Mouse (Mus musculus) small intestine, adult 2 months (tissue): ENCODE results near the gene Dhrs3. TPM values are rescaled to one million over a fixed set of nuclear protein-coding genes. Genes with fewer than 3 reads are reported as not detected.

Experiments used
- H3K27ac ChIP-seq: fragments of 200-500 bp; 2 replicates; pipeline ENCODE4 v1.5.1; 2012; ENCODE audit warnings: low read depth, low read length, control low read depth, inconsistent platforms; ENCODE audit not compliant: insufficient read depth
- H3K27me3 ChIP-seq: fragments of 200-500 bp; 2 replicates; pipeline ENCODE4 v1.6.1; 2012; ENCODE audit warnings: mild to moderate bottlenecking, moderate library complexity, low read length, inconsistent platforms; ENCODE audit not compliant: control insufficient read depth, insufficient read depth
- H3K36me3 ChIP-seq: fragments of 200-500 bp; 2 replicates; pipeline ENCODE4 v1.6.1; 2012; ENCODE audit warnings: mild to moderate bottlenecking, low read length, control low read depth, inconsistent platforms; ENCODE audit not compliant: control insufficient read depth, insufficient read depth
- H3K4me1 ChIP-seq: fragments of 200-500 bp; 2 replicates; pipeline ENCODE4 v1.6.1; 2012; ENCODE audit warnings: low read length, inconsistent platforms, mixed read lengths; ENCODE audit not compliant: control insufficient read depth, insufficient read depth, insufficient read length
- H3K4me3 ChIP-seq: fragments of 200-500 bp; 2 replicates; pipeline ENCODE4 v1.5.1; 2012; ENCODE audit warnings: low read depth, mild to moderate bottlenecking, control low read depth, inconsistent platforms, low read length, moderate library complexity
- CTCF ChIP-seq: fragments of 200-500 bp; IDR thresholded peaks from 2 replicates; pipeline ENCODE4 v1.5.1; 2012; ENCODE audit warnings: low read depth, mild to moderate bottlenecking, control low read depth, inconsistent platforms, low read length, moderate library complexity, mixed read lengths; ENCODE audit not compliant: insufficient replicate concordance, insufficient read length; ENCODE audit errors: extremely low read depth
- POLR2A ChIP-seq: fragments of 200-500 bp; IDR thresholded peaks from 2 replicates; pipeline ENCODE4 v1.6.1; 2012; ENCODE audit warnings: low read depth, mild to moderate bottlenecking, control low read depth, inconsistent platforms, low read length, moderate library complexity
- WGBS: fragments of 180-500 bp; shearing (Covaris S2); methylation state at CpG from one replicate; pipeline ENCODE4 v1.1.7; 2018; 5-methylcytosine and 5-hydroxymethylcytosine counted together
- polyA plus RNA-seq: library from polyadenylated mRNA; depleted of rRNA; stranded (reverse); fragments of >200 nt; gene quantifications from 2 replicates; pipeline ENCODE4 v1.2.3, GENCODE M21; 2012

The Dhrs3 gene
- polyA plus RNA-seq, 1 experiment: 71.2 TPM

DNA sequence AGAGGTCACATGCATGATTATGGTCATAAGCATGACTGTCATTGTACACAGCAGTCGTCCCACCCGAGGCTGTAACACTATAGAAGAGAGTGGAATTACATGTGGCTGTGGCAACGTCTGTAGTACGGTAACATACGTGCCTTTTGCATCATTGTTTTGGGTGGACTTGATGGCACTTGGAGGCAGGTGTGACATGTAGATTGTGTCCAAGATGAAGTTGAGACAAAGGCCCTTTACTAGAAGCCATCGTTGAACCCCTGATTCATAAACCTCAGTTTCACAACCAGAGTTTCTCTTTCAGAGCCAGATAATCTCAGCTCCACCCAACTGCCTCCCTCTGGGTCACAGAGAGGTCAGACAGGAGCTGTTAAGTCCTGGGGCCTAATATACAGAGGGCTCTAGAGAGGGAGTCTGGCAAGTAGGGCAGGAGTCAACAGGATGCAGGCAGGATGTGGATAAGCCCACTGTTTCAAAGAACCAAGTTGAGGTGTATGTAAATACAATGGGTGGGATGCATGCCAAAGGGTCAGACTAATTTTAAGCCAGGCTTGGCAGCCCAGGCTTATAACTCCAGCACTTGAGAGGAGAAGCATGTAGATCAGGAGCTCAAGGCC, 5.5 kb downstream of the Dhrs3 start:
- no peaks in the 10 kb centered on the region for H3K27me3 ChIP-seq
- TF ChIP-seq POLR2A: no peak
- TF ChIP-seq CTCF: no peak
- H3K4me1 ChIP-seq: peaks cover 70% of the 10 kb centered on the region
- no peak overlapping the region for H3K4me3 ChIP-seq
- peaks cover 2% of the 10 kb centered on the region; the same call in 1 of the 2 replicates for H3K36me3 ChIP-seq
- WGBS: 17% methylated on average over 6 of the region's 6 CpGs
- peak overlapping the region; percentile 97 for H3K27ac ChIP-seq

DNA sequence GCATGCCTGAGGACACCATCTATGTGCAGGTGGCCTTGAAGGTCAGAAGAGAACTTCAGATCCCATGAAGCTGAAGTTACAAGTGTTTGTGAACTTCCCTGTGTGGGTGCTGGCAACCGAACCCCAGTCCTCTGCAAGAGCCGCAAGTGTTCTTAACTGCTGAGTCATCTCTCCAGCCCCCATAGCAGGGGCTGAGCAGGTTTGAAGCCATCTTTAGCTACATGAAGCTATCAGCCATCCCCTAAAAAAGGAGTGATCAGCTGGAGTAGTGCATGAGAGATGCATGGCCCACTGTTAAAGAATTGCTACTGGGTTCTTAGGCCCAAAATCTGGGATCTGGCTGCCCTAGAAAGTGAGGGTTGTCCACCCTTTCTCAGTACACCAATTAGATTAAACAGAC, 6.1 kb downstream of the Dhrs3 start:
- Histone ChIP-seq H3K4me3 (no peak overlapping the region), H3K27me3 (no peaks in the 10 kb centered on the region), H3K4me1 (peaks cover 76% of the 10 kb centered on the region), H3K27ac (peak overlapping the region; percentile 97), H3K36me3 (peaks cover 2% of the 10 kb centered on the region; the same call in 1 of the 2 replicates)
- WGBS: 86% methylated on average over 2 of the region's 2 CpGs
- TF ChIP-seq POLR2A (no peak), CTCF (no peak)

DNA sequence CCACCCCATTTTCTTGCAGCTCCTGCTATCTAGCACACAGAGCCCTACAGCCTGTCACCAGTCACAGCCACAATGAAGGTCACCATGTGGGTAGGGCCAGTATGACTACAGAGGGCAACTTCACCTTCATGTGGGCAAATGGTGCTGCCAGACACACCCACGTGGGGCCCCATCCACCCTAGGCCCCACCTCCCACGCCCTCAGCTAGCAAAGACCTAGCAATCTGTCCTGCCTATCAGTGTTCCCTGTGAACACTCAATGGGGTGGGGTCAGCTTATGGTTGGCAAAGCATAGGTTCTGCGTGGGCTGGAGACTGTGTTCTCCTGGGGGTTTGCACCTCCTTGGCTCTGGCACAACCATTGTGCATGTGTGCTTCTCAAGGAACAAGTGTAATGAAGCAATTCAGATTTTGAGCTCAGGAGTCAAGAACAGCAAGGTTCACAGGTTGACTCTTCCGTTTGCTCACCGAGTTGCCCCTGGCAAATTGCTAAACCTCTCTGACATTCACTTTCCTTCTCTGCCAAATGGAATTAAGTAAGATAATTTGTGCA, 9.0 kb downstream of the Dhrs3 start:
- peak overlapping the region; percentile 96 for H3K27ac ChIP-seq
- H3K27me3 ChIP-seq: no peaks in the 10 kb centered on the region
- 18% methylated on average over 5 of the region's 5 CpGs for WGBS
- H3K4me1 ChIP-seq: peaks cover 87% of the 10 kb centered on the region
- TF ChIP-seq CTCF: no peak
- no peak for TF ChIP-seq POLR2A
- H3K36me3 ChIP-seq: peaks cover 2% of the 10 kb centered on the region
- no peak overlapping the region for H3K4me3 ChIP-seq

- H3K27me3 ChIP-seq: no peaks in the 10 kb centered on the region
- peaks cover 2% of the 10 kb centered on the region for H3K36me3 ChIP-seq
- H3K27ac ChIP-seq: peak overlapping the region; percentile 96
- H3K4me1 ChIP-seq: peaks cover 82% of the 10 kb centered on the region
- H3K4me3 ChIP-seq: no peak overlapping the region
- 58% methylated on average over 1 of the region's 1 CpGs for WGBS
- TF ChIP-seq POLR2A: no peak
- TF ChIP-seq CTCF: no peak
These were observed 10.5 kb downstream of the Dhrs3 start for GRCm38 (mm10) chr4:144903088-144903487.

- H3K4me1 ChIP-seq: peaks cover 78% of the 10 kb centered on the region
- peaks cover 2% of the 10 kb centered on the region for H3K36me3 ChIP-seq
- peak overlapping the region; percentile 83 for H3K27ac ChIP-seq
- TF ChIP-seq CTCF (no peak), POLR2A (no peak)
- H3K4me3 ChIP-seq: no peak overlapping the region
- no peaks in the 10 kb centered on the region for H3K27me3 ChIP-seq
- 11% methylated on average over 3 of the region's 3 CpGs for WGBS
These were observed 11.3 kb downstream of the Dhrs3 start for GRCm38 (mm10) chr4:144903932-144904331.

- Histone ChIP-seq H3K4me1 (peaks cover 68% of the 10 kb centered on the region), H3K4me3 (no peak overlapping the region), H3K27me3 (no peaks in the 10 kb centered on the region), H3K36me3 (no peaks in the 10 kb centered on the region; the same call in 1 of the 2 replicates), H3K27ac (no peak overlapping the region)
- 49% methylated on average over 5 of the region's 5 CpGs for WGBS
- no peak for TF ChIP-seq POLR2A
- no peak for TF ChIP-seq CTCF
These were observed 12.5 kb downstream of the Dhrs3 start for GRCm38 (mm10) chr4:144905128-144905527.

GRCm38 (mm10) chr4:144906001-144906889, 13.6 kb downstream of the Dhrs3 start:
- H3K4me1 ChIP-seq: peaks cover 57% of the 10 kb centered on the region
- peak overlapping the region; percentile 42 for H3K27ac ChIP-seq

More at GRCm38 (mm10) chr4:144906001-144906889, 13.6 kb downstream of the Dhrs3 start:
- Histone ChIP-seq H3K36me3 (no peaks in the 10 kb centered on the region; the same call in 1 of the 2 replicates), H3K4me3 (no peak overlapping the region), H3K27me3 (no peaks in the 10 kb centered on the region)
- TF ChIP-seq CTCF: no peak
- no peak for TF ChIP-seq POLR2A
- 62% methylated on average over 8 of the region's 8 CpGs for WGBS
